Mouse (Mus musculus) megakaryocyte-erythroid progenitor cell, adult 5 weeks (primary cell): Measurements from ENCODE around the gene Fndc3a. TPM values are rescaled to one million over a fixed set of nuclear protein-coding genes. Genes with fewer than 3 reads are reported as not detected.

Source experiments
- polyA plus RNA-seq: library from polyadenylated mRNA; stranded (reverse); fragments of >175 nt; gene quantifications from 2 replicates; pipeline ENCODE4 v1.2.3, GENCODE M21; 2012

Gene Fndc3a
- polyA plus RNA-seq, result 18.0 and 19.0 TPM in 2 replicates

DNA sequence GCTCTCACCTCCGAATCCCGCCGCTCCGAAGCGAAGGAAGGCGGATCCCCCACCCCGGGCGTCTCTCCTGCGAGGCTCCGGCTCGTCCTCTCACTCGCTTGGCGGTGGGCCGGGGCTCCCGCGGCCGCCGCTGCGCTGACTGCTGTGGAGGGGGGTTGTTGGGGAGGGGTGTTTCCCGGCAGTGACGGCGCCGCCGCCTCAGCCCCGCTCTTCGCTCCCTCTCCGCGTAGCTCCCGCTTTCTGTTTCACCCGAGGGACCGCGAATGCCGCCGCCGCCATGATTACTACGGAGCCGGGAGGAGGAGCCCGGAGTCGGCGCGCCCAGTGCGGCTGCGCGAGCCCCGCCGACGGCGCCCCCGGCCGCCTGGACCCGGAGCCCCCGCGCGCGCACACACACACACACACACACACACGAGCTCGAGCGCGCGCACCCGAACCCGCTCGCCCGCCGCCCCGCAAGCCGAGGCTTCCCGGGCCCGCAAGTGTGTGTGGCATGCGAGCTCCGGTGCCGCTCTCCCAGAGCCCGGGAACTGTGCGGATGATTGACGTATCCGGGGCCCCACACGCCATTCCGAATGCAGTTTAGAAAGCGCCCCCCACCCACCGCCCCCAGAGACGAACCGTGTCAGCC, at the start of gene Fndc3a:
Gene Fndc3a, minus strand, starts transcription at position 294 of the 631 bp plus-strand sequence.

GRCm38 (mm10) chr14:72491738-72492137, 218.1 kb downstream of the Fndc3a start, which contains the start of gene Gm9195:
TSS of gene Gm9195 (minus strand) at chr14:72491838.

Other genes with a start within 250 kb of the Fndc3a start
- gene Gm9195, start 218.2 kb downstream of the Fndc3a start, polyA plus RNA-seq, result 0.02 TPM in 1 of 2 replicates, not detected in the other